Mouse (Mus musculus) megakaryocyte, embryonic 14.5 days (primary cell): Measurements from ENCODE around the gene F7.

ENCODE experiments used
- FLI1 ChIP-seq: IDR thresholded peaks from 2 replicates; pipeline ENCODE4 v1.6.1; 2012; ENCODE audit warnings: low read length, inconsistent platforms, mixed read lengths
- GATA1 ChIP-seq: IDR thresholded peaks from 3 replicates; pipeline ENCODE4 v1.6.1; 2012; ENCODE audit warnings: mixed read lengths, low read length, inconsistent platforms, borderline replicate concordance

GRCm38 (mm10) chr8:12976290-12976689 lies 49.5 kb upstream of the F7 start:
- no peak for TF ChIP-seq GATA1
- TF ChIP-seq FLI1 = no peak
